Comparison of ENCODE assay signal across 31 mouse cellular contexts in genomic region chr5:64605171-64605570, GRCm38 (mm10).
"Had no signal": no experiment of that assay in that cellular context is flagged by ENCODE, and none has a peak within 500 bp of the region (broad histone marks: within the 10 kb centered on the region; RNA-seq: fewer than 3 reads in every experiment).

No protein-coding gene starts in this region.

- H3K4me3 ChIP-seq: limb, embryonic 10.5 days; limb, embryonic 12.5 days; limb, embryonic 13.5 days; limb, embryonic 15.5 days; liver, embryonic 12.5 days; liver, embryonic 13.5 days; liver, embryonic 15.5 days; lung, embryonic 15.5 days; megakaryocyte, embryonic 14.5 days; midbrain, embryonic 10.5 days; midbrain, embryonic 12.5 days; midbrain, embryonic 13.5 days; midbrain, embryonic 15.5 days; myocyte; neural tube, embryonic 12.5 days; neural tube, embryonic 13.5 days had no signal

- H3K27me3 ChIP-seq: limb, embryonic 12.5 days; limb, embryonic 13.5 days; limb, embryonic 15.5 days; liver, embryonic 12.5 days; liver, embryonic 13.5 days; liver, embryonic 15.5 days; lung, embryonic 15.5 days; megakaryocyte, embryonic 14.5 days; midbrain, embryonic 12.5 days; midbrain, embryonic 13.5 days; midbrain, embryonic 15.5 days; neural tube, embryonic 12.5 days; neural tube, embryonic 13.5 days had no signal

- H3K9ac ChIP-seq: limb, embryonic 12.5 days; limb, embryonic 13.5 days; limb, embryonic 15.5 days; liver, embryonic 12.5 days; liver, embryonic 13.5 days; liver, embryonic 14.5 days; liver, embryonic 15.5 days; liver, postnatal 0 days; lung, embryonic 14.5 days; lung, embryonic 15.5 days; midbrain, embryonic 12.5 days; midbrain, embryonic 13.5 days; midbrain, embryonic 15.5 days; neural tube, embryonic 12.5 days; neural tube, embryonic 13.5 days had no signal

- ATAC-seq: liver, embryonic 12.5 days; liver, postnatal 0 days; lung, postnatal 0 days; midbrain, embryonic 13.5 days; midbrain, embryonic 15.5 days had no signal

- H3K4me2 ChIP-seq: limb, embryonic 12.5 days; limb, embryonic 13.5 days; limb, embryonic 15.5 days; liver, embryonic 11.5 days; liver, embryonic 12.5 days; liver, embryonic 13.5 days; liver, embryonic 15.5 days; lung, embryonic 14.5 days; lung, embryonic 15.5 days; midbrain, embryonic 12.5 days; midbrain, embryonic 13.5 days; midbrain, embryonic 15.5 days; neural tube, embryonic 12.5 days; neural tube, embryonic 13.5 days had no signal

- H3K9me3 ChIP-seq: limb, embryonic 10.5 days; limb, embryonic 12.5 days; limb, embryonic 13.5 days; limb, embryonic 15.5 days; liver, embryonic 12.5 days; liver, embryonic 13.5 days; liver, embryonic 15.5 days; lung, embryonic 15.5 days; megakaryocyte, embryonic 14.5 days; midbrain, embryonic 10.5 days; midbrain, embryonic 12.5 days; midbrain, embryonic 13.5 days; midbrain, embryonic 15.5 days; neural tube, embryonic 12.5 days; neural tube, embryonic 13.5 days had no signal

- H3K27ac ChIP-seq: limb, embryonic 10.5 days; limb, embryonic 12.5 days; limb, embryonic 13.5 days; limb, embryonic 15.5 days; liver, embryonic 12.5 days; liver, embryonic 13.5 days; liver, embryonic 14.5 days; liver, embryonic 15.5 days; lung, embryonic 15.5 days; macrophage; midbrain, embryonic 10.5 days; midbrain, embryonic 12.5 days; midbrain, embryonic 13.5 days; midbrain, embryonic 15.5 days; neural tube, embryonic 12.5 days; neural tube, embryonic 13.5 days had no signal

- H3K36me3 ChIP-seq: limb, embryonic 10.5 days; limb, embryonic 12.5 days; limb, embryonic 13.5 days; limb, embryonic 15.5 days; liver, embryonic 12.5 days; liver, embryonic 13.5 days; liver, embryonic 15.5 days; lung, embryonic 15.5 days; midbrain, embryonic 12.5 days; midbrain, embryonic 13.5 days; midbrain, embryonic 15.5 days; neural tube, embryonic 12.5 days; neural tube, embryonic 13.5 days had no signal

- DNase-seq: left cerebral cortex, postnatal 4 days; liver; liver, embryonic 13.5 days; liver, postnatal 0 days; lung, adult 18-20 months; lung, adult 2 months; lung, embryonic 14.5 days; lung, postnatal 10 days; lung, postnatal 14 days; lung, postnatal 36 days; lung, postnatal 4 days; midbrain, embryonic 14.5 days had no signal
